Mouse (Mus musculus) cerebellum, adult 2 months (tissue): ENCODE results near the gene Tlcd1. TPM values are rescaled to one million over a fixed set of nuclear protein-coding genes. Genes with fewer than 3 reads are reported as not detected.

Experiments
- DNase-seq, 2 experiments: peaks; one replicate each; pipeline ENCODE4 v3.0.0; 2021
- H3K27ac ChIP-seq: fragments of 200-500 bp; 2 replicates; pipeline ENCODE4 v1.5.1; 2012; ENCODE audit warnings: low read length, control low read depth, inconsistent platforms; ENCODE audit not compliant: insufficient read depth
- H3K27me3 ChIP-seq: fragments of 200-500 bp; 2 replicates; pipeline ENCODE4 v1.6.1; 2012; ENCODE audit warnings: inconsistent platforms, mild to moderate bottlenecking, low read length, moderate library complexity; ENCODE audit not compliant: control insufficient read depth, insufficient read depth
- H3K4me1 ChIP-seq: fragments of 200-500 bp; 2 replicates; pipeline ENCODE4 v1.6.1; 2011; ENCODE audit warnings: low read length; ENCODE audit not compliant: control insufficient read depth, insufficient read depth
- H3K4me3 ChIP-seq: fragments of 200-500 bp; replicated peaks from 2 replicates; pipeline ENCODE3; 2011; ENCODE audit warnings: mild to moderate bottlenecking, low read depth, low read length, control low read depth; ENCODE audit not compliant: insufficient read depth
- CTCF ChIP-seq: fragments of 200-500 bp; IDR thresholded peaks from 2 replicates; pipeline ENCODE4 v1.5.1; 2011; ENCODE audit warnings: low read depth, mild to moderate bottlenecking, control low read depth, low read length, moderate library complexity, borderline replicate concordance; ENCODE audit not compliant: insufficient read depth
- POLR2A ChIP-seq: fragments of 200-500 bp; IDR thresholded peaks from 2 replicates; pipeline ENCODE4 v1.6.1; 2011; ENCODE audit warnings: low read length, control low read depth, borderline replicate concordance; ENCODE audit not compliant: insufficient read depth
- WGBS: fragments of 180-500 bp; shearing (Covaris S2); methylation state at CpG from one replicate; pipeline ENCODE4 v1.1.7; 2018; 5-methylcytosine and 5-hydroxymethylcytosine counted together
- polyA plus RNA-seq: library from polyadenylated mRNA; depleted of rRNA; stranded (reverse); fragments of >200 nt; gene quantifications from 2 replicates; pipeline ENCODE4 v1.2.3, GENCODE M21; 2012; rRNA removed

Gene Tlcd1
- polyA plus RNA-seq, 1 experiment: 147 TPM

- no peak for TF ChIP-seq CTCF
- no peak for DNase-seq
- WGBS: 59% methylated on average over 7 of the region's 7 CpGs
These were observed 30.7 kb downstream of the Tlcd1 start for GRCm38 (mm10) chr11:78207190-78207589.

DNA sequence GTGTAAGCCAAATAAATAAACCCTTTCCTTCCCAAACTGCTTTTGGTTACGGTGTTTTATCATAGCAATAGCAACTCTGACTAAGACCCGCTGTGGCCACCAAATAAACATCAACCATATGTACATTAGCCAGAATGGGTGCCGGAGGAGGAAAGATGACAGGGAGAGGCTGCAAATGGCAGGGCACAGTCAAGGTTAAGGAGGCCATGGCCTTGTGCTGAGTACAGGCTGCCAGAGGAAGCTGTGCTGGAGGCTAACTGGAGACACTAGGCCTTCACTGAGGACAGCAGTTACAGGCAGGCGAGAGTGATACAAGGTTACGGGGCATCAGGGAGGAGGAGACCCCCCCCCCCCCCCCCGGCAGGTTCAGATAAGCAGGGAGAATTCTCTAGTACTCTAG is 33.4 kb downstream of the Tlcd1 start:
- TF ChIP-seq POLR2A (no peak), CTCF (no peak)
- DNase-seq: no peak
- Histone ChIP-seq H3K4me1 (no peaks in the 10 kb centered on the region), H3K27ac (no peak overlapping the region), H3K27me3 (no peaks in the 10 kb centered on the region), H3K4me3 (no peak overlapping the region)
- WGBS: 93% methylated on average over 6 of the region's 6 CpGs

More at GRCm38 (mm10) chr11:78207190-78207589, 30.7 kb downstream of the Tlcd1 start:
- Histone ChIP-seq H3K4me1 (no peaks in the 10 kb centered on the region), H3K4me3 (no peak overlapping the region), H3K27ac (no peak overlapping the region), H3K27me3 (no peaks in the 10 kb centered on the region)

GRCm38 (mm10) chr11:78210615-78211014 is 34.1 kb downstream of the Tlcd1 start:
- no peaks in the 10 kb centered on the region for H3K27me3 ChIP-seq
- H3K4me3 ChIP-seq: no peak overlapping the region
- DNase-seq: no peak
- TF ChIP-seq POLR2A (no peak), CTCF (no peak)
- no peaks in the 10 kb centered on the region for H3K4me1 ChIP-seq
- 67% methylated on average over 7 of the region's 7 CpGs for WGBS
- no peak overlapping the region for H3K27ac ChIP-seq

DNA sequence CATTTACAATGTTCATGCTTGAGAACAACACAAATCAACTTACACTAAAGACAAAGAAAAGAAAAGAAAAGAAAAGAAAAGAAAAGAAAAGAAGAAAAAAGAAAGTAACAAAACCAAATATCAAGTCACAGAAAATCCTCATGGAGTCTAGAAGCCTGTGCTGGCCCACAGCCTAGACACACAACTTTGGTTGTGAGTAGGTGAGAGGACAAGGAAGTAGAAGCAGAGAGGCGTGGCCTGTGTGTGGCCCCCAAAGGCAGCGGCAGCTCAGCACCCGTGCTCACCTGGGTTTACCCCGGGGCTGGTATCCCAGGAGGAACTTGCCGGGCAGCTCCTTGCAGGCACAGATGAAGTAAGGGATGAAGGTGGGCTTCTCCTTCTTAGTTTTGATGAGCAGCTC is 35.0 kb downstream of the Tlcd1 start:
- no peak overlapping the region for H3K27ac ChIP-seq
- no peak for DNase-seq
- TF ChIP-seq CTCF (no peak), POLR2A (no peak)
- no peaks in the 10 kb centered on the region for H3K4me1 ChIP-seq
- H3K27me3 ChIP-seq: no peaks in the 10 kb centered on the region
- H3K4me3 ChIP-seq: no peak overlapping the region
- WGBS: 91% methylated on average over 5 of the region's 5 CpGs

DNA sequence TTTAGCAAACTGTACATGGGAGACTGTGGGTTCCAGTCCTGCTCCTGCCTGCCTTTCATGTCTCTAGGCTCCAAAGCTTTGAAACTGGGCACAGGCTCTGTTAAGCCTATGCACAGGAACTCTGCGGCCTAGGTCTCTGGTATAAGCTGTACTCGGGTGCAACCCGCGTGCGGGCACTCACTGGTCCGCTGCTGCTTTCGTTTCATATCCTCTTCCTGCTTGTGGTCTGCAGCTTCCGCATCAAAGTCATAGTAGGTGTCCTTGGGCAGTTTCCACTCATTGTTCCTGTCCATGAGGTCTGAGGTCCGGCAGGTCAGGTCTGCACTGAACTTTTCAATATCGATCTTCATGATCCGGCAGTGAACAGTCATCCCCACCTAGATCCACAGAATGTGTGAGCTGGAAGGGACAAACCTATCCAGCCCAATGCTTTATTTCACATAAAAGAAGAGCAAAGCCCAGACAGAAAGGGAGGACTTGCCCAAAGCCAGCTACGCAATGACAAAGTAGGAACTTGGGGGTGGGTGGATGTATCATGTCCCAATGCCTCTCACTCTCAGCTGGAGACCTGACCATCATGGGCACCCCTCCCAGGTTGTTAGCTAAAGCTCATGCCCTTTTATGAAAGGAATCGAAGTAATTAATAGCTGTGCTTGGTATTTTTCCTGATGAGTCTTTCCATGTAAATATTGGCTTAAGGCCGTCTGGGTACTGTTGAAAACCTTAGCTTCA is 36.7 kb downstream of the Tlcd1 start:
- H3K27me3 ChIP-seq: no peaks in the 10 kb centered on the region
- no peak overlapping the region for H3K27ac ChIP-seq
- 95% methylated on average over 14 of the region's 14 CpGs for WGBS
- DNase-seq: no peak
- H3K4me1 ChIP-seq: no peaks in the 10 kb centered on the region
- H3K4me3 ChIP-seq: no peak overlapping the region
- TF ChIP-seq POLR2A (no peak), CTCF (no peak)

DNA sequence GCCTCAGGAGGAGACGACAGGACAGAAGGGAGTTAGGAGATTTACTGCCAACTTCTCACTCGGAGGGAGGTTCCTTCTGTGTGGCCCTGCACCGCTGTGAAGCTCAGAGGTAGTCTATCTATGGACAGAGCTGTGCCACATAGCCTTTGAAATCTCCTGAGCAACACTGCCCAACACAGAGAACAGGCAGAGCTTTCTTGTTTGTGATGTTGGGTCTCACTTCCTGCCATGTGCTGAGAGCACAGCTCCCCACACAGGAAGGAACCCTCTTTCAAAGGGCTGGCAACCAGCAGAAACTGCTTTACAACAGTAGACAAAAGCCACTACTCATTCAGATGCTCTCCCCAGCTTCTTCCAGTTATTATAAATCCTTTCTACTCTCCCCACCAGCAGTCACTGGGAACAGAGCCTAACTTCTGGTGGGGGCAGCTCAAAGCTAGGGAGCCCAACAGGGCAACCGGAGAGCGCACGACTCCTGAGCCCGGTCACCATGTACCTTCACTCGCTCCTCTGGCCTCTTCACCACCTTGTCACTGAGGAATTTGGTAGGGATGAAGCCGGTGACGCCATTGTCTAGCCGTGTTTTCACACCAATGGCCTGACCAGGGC is 39.3 kb downstream of the Tlcd1 start:
- H3K4me3 ChIP-seq: no peak overlapping the region
- H3K4me1 ChIP-seq: no peaks in the 10 kb centered on the region
- H3K27me3 ChIP-seq: no peaks in the 10 kb centered on the region
- peak in 1 of 2 experiments; percentile 36 for DNase-seq
- no peak overlapping the region for H3K27ac ChIP-seq
- no peak for TF ChIP-seq POLR2A
- no peak for TF ChIP-seq CTCF
- 67% methylated on average over 11 of the region's 11 CpGs for WGBS

DNA sequence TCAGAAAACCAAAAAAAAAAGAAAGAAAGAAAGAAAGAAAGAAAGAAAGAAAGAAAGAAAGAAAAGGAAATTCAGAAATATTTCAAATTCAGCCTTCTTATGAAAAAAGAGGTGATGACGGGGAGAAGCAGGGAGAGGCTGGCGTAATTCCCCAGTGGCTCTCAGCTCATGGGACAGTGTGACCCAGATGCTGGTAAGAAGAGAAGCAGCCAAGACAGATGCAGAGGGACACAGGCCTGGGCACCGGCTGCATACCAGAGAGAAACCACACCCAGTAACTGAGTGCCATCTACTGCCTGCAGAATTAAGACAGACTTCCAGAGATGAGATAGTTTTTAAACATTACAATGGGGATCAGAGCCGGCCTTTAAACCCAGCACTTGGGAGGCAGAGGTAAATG is 47.1 kb downstream of the Tlcd1 start:
- H3K4me1 ChIP-seq: no peaks in the 10 kb centered on the region
- TF ChIP-seq POLR2A (no peak), CTCF (no peak)
- H3K4me3 ChIP-seq: no peak overlapping the region
- 80% methylated on average over 4 of the region's 4 CpGs for WGBS
- no peaks in the 10 kb centered on the region for H3K27me3 ChIP-seq
- H3K27ac ChIP-seq: no peak overlapping the region
- no peak for DNase-seq

Other genes starting within 250 kb of the Tlcd1 start
- gene Sez6, start 245.9 kb upstream of the Tlcd1 start, polyA plus RNA-seq: 71.0 and 76.9 TPM in 2 replicates
- gene Phf12, start 194.0 kb upstream of the Tlcd1 start, polyA plus RNA-seq: 50.1 and 51.9 TPM in 2 replicates
- 18.8 and 19.5 TPM in 2 replicates for gene Dhrs13, start 144.4 kb upstream of the Tlcd1 start, polyA plus RNA-seq
- 134 and 135 TPM in 2 replicates for gene Flot2, start 138.8 kb upstream of the Tlcd1 start, polyA plus RNA-seq
- 34.0 and 35.8 TPM in 2 replicates for gene Eral1, start 96.3 kb upstream of the Tlcd1 start, polyA plus RNA-seq
- 23.0 and 23.5 TPM in 2 replicates for gene Fam222b, start 82.1 kb upstream of the Tlcd1 start, polyA plus RNA-seq
- 21.6 and 22.3 TPM in 2 replicates for gene Traf4, start 11.1 kb upstream of the Tlcd1 start, polyA plus RNA-seq
- gene Nek8, start within 50 bp of the Tlcd1 start, polyA plus RNA-seq: 4.8 and 5.8 TPM in 2 replicates
- gene Rpl23a, start 6.9 kb downstream of the Tlcd1 start, polyA plus RNA-seq: 1,121 and 1,182 TPM in 2 replicates
- 36.6 and 38.1 TPM in 2 replicates for gene Rab34, start 11.7 kb downstream of the Tlcd1 start, polyA plus RNA-seq
- gene Proca1, start 16.7 kb downstream of the Tlcd1 start, polyA plus RNA-seq: 11.7 and 12.1 TPM in 2 replicates
- gene Sdf2, start 69.0 kb downstream of the Tlcd1 start, polyA plus RNA-seq: 121 and 124 TPM in 2 replicates
- gene Supt6, start 69.3 kb downstream of the Tlcd1 start, polyA plus RNA-seq: 48.8 and 50.3 TPM in 2 replicates
- gene 2610507B11Rik, start 85.0 kb downstream of the Tlcd1 start, polyA plus RNA-seq: 112 and 118 TPM in 2 replicates
- gene BC030499, start 114.1 kb downstream of the Tlcd1 start, polyA plus RNA-seq: 2.6 and 2.9 TPM in 2 replicates
- 17.6 and 19.0 TPM in 2 replicates for gene Spag5, start 124.8 kb downstream of the Tlcd1 start, polyA plus RNA-seq
- gene Aldoc, start 146.3 kb downstream of the Tlcd1 start, polyA plus RNA-seq: 2,621 and 2,670 TPM in 2 replicates
- gene Pigs, start 151.7 kb downstream of the Tlcd1 start, polyA plus RNA-seq: 94.2 and 98.6 TPM in 2 replicates
- gene Unc119, start 166.8 kb downstream of the Tlcd1 start, polyA plus RNA-seq: 72.2 and 75.2 TPM in 2 replicates
- not detected in 2 replicates for gene Foxn1, start 209.8 kb downstream of the Tlcd1 start, polyA plus RNA-seq
- gene Slc13a2, start 245.5 kb downstream of the Tlcd1 start, polyA plus RNA-seq: not detected in 2 replicates